Mouse (Mus musculus): ENCODE results near the gene Egf.

Egf gene

GRCm38 (mm10) chr3:129723311-129723710, 31.8 kb downstream of the Egf start:
- no peak for DNase-seq (ENCODE audit: inconsistent age in 2 of 2, low spot score in 1 of 2)

- DNase-seq (ENCODE audit: inconsistent age in 2 of 2, low spot score in 1 of 2), result peak in 1 of 2 experiments; percentile 71
Observed at GRCm38 (mm10) chr3:129714542-129715145, 40.5 kb downstream of the Egf start.

DNA sequence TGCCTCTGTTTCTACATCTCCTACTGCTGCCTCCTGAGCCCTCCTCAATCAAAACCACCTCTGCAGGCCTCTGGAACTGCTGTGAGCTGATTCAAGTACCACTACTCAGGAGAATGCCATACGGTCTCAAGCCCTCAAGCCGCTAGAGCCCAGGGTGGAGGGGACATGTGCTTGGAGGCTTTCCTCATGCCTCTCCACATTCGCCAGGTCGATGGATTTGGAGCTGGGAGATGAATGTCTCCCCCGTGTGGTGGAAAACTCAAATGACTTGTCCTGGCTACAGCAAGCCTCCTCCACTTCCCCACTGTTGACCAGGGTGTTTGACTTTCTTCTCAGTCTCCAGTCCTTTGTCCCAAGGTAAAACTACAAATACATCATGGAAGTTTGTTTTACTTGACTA, 47.0 kb downstream of the Egf start:
- peak; percentile 23 to 74 for DNase-seq (ENCODE audit: inconsistent age in 2 of 2, low spot score in 1 of 2)

DNA sequence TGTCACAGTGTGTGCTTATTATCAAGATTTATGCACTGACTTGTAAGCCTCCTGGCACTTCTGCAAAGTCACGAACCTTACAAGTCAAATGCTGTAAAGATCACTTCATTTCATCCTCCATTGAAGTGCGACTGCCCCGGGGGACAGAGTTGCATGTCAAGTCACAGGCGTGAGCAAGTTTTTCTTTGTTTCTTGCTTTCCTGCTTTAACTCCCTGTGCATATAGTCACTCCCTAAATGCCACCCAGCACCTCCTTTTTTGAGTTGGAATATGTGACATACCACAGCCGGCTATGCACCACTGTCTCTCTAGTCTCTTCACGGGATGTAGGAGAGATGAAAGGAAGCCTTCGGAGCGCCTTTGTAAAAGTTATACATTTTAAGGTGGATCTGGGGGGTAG, 56.2 kb downstream of the Egf start:
- DNase-seq (ENCODE audit: inconsistent age in 2 of 2, low spot score in 1 of 2), result no peak

GRCm38 (mm10) chr3:129698365-129698764, 56.8 kb downstream of the Egf start:
- no peak for DNase-seq (ENCODE audit: inconsistent age in 2 of 2, low spot score in 1 of 2)

DNA sequence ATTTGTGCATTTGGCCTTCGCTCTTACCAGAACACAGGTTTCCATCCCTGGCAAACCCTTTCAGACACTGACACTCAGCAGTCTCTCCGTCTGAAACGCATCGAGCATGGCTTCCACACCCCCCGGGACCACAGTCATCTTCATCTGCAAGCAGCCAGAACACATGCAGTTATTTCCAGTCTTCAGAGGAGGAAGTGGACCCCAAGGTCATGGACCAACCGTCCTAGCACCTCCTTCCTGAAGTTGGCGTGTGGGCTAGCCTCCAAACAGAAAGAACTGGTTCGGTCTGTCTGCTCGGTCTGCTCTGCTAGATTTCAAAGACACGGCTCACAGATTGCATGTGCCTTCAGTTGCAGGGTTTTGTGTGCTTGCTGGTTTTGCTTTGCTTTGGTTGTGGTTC, 57.4 kb downstream of the Egf start:
- no peak for DNase-seq (ENCODE audit: inconsistent age in 2 of 2, low spot score in 1 of 2)

GRCm38 (mm10) chr3:129695943-129696342, 59.2 kb downstream of the Egf start:
- no peak for DNase-seq (ENCODE audit: inconsistent age in 2 of 2, low spot score in 1 of 2)

DNA sequence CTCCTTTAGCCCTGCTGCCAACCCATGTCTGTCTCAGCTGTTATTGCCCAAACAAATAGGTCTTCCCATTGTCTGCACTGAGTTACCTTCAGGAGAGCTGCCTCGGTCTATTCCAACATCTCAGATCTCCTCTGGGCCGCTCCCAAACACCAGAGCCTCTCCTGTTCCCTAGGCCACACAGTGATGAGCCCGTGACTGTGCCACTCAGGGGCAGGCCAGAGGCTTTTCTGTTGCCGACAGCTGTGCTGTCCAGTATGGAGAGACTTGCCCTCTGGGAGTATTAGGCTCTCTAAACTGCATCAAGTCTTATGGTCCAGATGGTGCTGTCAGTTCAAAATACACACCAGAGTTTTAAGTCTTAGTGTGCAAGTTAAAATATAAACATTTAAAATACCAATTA, 61.5 kb downstream of the Egf start:
- no peak for DNase-seq (ENCODE audit: inconsistent age in 2 of 2, low spot score in 1 of 2)

DNA sequence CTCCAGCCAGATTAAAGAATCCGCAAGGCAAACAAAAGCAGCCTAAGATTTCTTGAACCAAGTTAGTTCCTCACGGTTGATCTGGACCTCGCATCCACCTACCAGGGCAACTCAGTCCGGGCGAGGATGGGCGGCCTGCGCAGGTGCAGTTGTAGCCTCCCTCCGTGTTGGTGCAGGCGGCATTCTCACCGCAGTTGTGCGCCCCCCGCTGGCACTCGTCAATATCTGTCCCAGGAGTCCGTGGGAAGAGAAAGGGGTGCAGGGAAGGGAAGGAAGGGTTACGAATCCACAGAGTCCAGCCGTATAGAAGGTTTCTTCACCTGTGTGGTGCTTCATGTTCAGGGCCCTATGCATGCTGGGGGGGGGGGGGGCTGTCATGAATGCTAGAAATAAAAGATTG, 62.3 kb downstream of the Egf start:
- no peak for DNase-seq (ENCODE audit: inconsistent age in 2 of 2, low spot score in 1 of 2)

GRCm38 (mm10) chr3:129687429-129687828, 67.7 kb downstream of the Egf start:
- no peak for DNase-seq (ENCODE audit: inconsistent age in 2 of 2, low spot score in 1 of 2)

- peak; percentile 35 to 87 for DNase-seq (ENCODE audit: inconsistent age in 2 of 2, low spot score in 1 of 2)
Observed at GRCm38 (mm10) chr3:129686698-129687333, 68.3 kb downstream of the Egf start.

DNA sequence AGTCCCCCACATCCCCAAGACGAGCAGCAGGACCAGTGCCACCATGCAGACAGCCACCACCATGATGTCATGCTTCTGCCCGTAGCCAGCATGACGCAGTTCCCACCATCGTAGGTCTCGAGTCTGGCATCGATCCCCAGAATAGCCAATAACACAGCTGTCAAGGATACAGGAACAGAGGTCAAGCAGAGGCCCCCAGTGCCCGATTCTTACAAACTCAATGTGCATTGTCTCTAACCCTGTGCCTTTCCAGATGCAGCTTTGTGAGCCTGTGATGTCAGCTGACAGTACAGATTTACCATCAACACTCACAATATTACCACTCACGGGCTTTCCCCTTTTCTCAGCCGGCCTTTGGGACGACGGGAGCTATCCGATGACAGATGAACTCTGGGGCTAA, 68.9 kb downstream of the Egf start:
- no peak for DNase-seq (ENCODE audit: inconsistent age in 2 of 2, low spot score in 1 of 2)

GRCm38 (mm10) chr3:129683060-129683679, 71.9 kb downstream of the Egf start:
- peak in 1 of 2 experiments; percentile 38 for DNase-seq (ENCODE audit: inconsistent age in 2 of 2, low spot score in 1 of 2)

DNA sequence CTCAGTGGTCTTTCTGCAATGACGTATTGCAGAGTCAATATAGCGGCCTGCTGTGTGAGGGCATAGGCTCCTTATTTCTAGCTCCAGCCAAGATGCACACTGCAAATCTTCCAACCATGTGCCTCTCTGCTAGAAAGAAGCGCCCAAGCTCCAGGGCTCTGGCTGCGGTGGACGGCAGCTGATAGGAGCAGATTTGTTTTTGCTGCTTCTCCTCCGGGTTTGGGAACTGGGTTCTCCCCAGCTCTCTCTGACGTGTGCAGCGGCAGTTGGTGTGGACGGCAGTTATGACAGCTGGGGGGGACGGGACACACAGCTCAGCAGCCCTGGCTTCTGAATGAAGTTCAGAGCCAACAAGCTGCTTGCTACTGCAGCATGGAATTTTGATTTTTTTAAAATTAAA, 72.7 kb downstream of the Egf start:
- peak in 1 of 2 experiments; percentile 24 for DNase-seq (ENCODE audit: inconsistent age in 2 of 2, low spot score in 1 of 2)

DNA sequence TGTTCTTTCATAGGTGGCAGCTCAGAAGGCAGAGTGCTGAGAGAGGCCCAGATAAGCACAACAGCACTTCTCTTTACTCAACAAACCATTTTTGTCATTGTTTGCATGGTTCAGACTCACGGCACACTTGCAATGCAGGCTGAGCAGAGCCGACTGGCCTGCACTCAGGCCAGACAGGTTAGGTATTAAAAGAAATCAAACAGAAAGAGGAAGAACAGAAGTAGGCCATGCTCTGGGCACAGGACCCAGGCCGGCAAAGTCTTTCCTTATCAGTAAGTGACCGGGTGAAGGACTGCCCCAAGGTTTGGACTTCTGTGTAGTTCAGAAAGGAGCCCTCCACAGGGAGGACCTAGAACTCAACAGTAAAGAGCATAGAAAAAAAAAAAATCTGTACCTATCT, 73.3 kb downstream of the Egf start:
- DNase-seq (ENCODE audit: inconsistent age in 2 of 2, low spot score in 1 of 2), result peak; percentile 14 to 49

GRCm38 (mm10) chr3:129680258-129680657, 74.9 kb downstream of the Egf start:
- DNase-seq (ENCODE audit: inconsistent age in 2 of 2, low spot score in 1 of 2), result peak in 1 of 2 experiments; percentile 39

DNA sequence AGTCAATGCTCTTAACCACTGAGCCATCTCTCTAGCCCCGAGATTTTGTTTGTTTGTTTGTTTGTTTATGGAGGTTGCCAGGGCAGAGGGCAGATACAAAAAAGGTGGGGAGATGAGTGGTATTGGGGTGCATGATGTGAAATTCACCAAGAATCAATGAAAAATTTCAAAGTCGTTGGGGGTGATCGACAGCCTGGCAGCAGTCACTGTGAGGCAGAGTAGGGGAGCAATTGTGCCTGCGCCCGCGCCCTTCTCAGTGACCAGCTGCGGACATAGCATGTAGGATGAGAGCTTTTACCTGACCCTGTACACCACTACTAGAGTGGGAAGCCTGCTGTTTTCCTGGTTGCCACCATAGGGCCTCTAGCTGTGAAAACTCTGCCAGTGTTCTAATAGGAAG, 79.2 kb downstream of the Egf start:
- DNase-seq (ENCODE audit: inconsistent age in 2 of 2, low spot score in 1 of 2), result no peak

DNA sequence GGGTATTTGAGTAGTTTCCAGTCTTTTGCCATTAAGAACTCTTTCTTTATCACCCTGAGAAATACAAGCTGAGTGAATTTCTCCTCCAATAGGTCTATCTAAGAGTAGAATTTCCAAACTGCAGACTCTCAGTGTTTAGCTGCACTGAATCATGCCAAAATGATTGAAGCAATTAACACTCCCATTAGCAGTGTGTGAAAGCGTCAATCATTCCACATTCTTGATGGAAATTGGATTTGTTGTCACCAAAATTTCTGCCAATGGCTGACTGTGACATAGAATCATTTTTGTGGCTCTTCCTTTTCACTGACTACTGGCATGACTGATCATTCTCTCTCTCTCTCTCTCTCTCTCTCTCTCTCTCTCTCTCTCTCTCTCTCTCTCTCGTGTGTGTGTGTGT, 91.2 kb downstream of the Egf start:
- no peak for DNase-seq (ENCODE audit: inconsistent age in 2 of 2, low spot score in 1 of 2)

- DNase-seq (ENCODE audit: inconsistent age in 2 of 2, low spot score in 1 of 2), result no peak
Observed at GRCm38 (mm10) chr3:129658776-129659175, 96.3 kb downstream of the Egf start.

- DNase-seq (ENCODE audit: inconsistent age in 2 of 2, low spot score in 1 of 2), result no peak
Observed at GRCm38 (mm10) chr3:129657775-129658174, 97.3 kb downstream of the Egf start.

DNA sequence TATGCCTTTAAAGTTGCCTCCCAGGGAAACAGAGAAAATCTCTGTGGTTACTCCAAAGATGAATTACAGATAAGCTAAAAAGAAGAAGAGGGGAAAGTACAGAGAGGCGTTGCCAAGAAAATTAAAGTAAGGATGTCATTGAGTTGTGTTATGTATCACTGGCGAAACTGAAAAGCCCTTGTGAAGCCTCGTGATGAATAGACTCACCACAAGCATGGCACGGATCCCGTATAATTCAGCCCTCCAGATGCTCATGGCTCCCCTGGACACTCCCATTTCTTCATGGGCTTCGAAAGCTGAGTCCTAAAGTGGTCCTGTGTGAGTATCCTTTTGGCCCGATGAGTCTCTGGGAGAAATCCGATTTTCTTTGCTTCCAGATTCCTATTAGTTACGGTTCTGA, 97.9 kb downstream of the Egf start:
- no peak for DNase-seq (ENCODE audit: inconsistent age in 2 of 2, low spot score in 1 of 2)

DNA sequence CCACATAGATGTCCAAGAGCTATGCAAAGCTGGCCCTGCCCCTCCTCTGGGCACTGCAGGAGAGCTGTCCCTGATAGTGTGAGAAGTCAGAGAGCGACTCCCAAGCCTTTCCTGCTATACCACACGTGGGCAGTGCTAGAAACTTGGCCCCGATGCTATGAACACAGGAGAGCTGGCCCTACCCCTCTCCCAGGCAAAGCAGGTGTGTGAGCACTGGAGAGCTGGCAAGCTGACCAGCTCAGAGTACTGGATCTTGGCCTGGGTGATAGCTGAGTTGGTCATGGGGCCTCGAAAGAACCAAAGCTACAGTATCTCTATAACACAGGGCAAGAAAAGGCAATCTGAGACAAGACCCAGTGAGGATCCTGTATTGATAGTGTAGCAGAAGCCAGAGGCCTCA, 98.6 kb downstream of the Egf start:
- DNase-seq (ENCODE audit: inconsistent age in 2 of 2, low spot score in 1 of 2), result no peak

DNA sequence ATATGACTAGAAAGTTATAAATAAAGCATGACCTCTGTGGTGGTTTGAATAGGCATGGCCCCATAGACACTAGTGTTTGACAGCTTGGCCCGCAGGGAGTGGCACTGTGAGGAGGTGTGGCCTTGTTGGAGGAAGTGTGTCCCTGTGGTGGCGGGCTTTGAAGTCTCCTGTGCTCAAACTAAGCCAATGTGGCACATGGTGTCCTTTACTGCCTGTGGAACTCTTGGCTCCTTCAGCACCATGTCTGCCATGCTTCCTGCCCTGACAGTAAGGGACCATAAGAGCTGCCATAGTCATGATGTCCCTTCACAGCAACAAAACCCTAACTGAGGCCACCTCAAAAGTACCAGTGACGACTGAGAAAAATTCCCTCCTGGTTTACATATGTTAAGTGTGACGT, 102.6 kb downstream of the Egf start:
- DNase-seq (ENCODE audit: inconsistent age in 2 of 2, low spot score in 1 of 2), result no peak
